Mouse (Mus musculus) erythroblast, embryonic 14.5 days (primary cell): ENCODE measurements around the gene Tns1.

ENCODE experiments used
- GATA1 ChIP-seq: IDR thresholded peaks from 2 replicates; pipeline ENCODE4 v1.6.1; 2012; ENCODE audit warnings: low read length, inconsistent platforms, mixed read lengths
- TAL1 ChIP-seq: IDR thresholded peaks from 3 replicates; pipeline ENCODE4 v1.6.1; 2012; ENCODE audit warnings: low read length, inconsistent platforms, mixed read lengths

- TF ChIP-seq GATA1 (no peak), TAL1 (no peak)
These were observed 134.2 kb downstream of the Tns1 start for GRCm38 (mm10) chr1:73990024-73990423.
